In the genomic region with DNA sequence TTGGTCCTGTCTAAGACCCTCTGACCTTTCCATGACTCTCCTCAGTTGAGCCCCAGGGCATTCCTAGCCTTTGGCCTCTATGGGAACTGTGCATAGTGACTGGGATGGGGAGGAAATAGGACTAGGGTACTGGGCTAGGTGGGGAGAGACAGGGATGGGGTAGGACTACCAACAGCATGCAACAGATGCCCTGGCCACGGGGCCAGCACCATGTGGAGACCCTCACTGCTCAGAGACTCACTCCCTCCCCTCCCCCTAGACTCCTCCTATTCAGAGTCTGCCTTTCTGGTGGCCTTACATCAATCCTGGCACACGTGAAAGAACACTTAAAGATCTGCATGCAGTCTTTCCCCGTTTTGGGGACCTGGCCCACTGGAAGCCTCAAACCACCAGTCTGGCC, we compare ENCODE assay signal across 13 mouse cellular contexts. TPM values are rescaled to one million over a fixed set of nuclear protein-coding genes. Genes with fewer than 3 reads are reported as not detected.
DNase-seq lines count a peak whose midpoint lies in the region; ATAC-seq lines count a peak whose summit lies in the region.
"Had no signal": no experiment of that assay in that cellular context is flagged by ENCODE, and none has a peak within 500 bp of the region (broad histone marks: within the 10 kb centered on the region; RNA-seq: fewer than 3 reads in every experiment).

No protein-coding gene starts in this region.

- peaks cover 15% of the 10 kb centered on the region; the same call in 1 of the 2 replicates for H3K27me3 ChIP-seq in hindbrain, embryonic 15.5 days
- H3K27me3 ChIP-seq in hindbrain, embryonic 16.5 days (replicated peaks; ENCODE audit: control insufficient read depth, insufficient read depth, low read length) = no peaks in the 10 kb centered on the region
- peaks cover 45% of the 10 kb centered on the region for H3K27me3 ChIP-seq in neural tube, embryonic 12.5 days (replicated peaks)

- H3K4me2 ChIP-seq in hindbrain, embryonic 15.5 days = no peak overlapping the region
- no peak overlapping the region for H3K4me2 ChIP-seq in hindbrain, embryonic 16.5 days (ENCODE audit: low read length)
- H3K4me2 ChIP-seq in neural tube, embryonic 12.5 days (replicated peaks) = peak overlapping the region; percentile 53; the same call in 1 of the 2 replicates

- no peak overlapping the region for H3K27ac ChIP-seq in hindbrain, embryonic 15.5 days (replicated peaks)
- H3K27ac ChIP-seq in hindbrain, embryonic 16.5 days (ENCODE audit: low read depth, low read length) = no peak overlapping the region
- no peak overlapping the region for H3K27ac ChIP-seq in neural tube, embryonic 12.5 days

- H3K4me3 ChIP-seq in hindbrain, embryonic 15.5 days = no peak overlapping the region
- no peak overlapping the region for H3K4me3 ChIP-seq in hindbrain, embryonic 16.5 days (ENCODE audit: low read length)
- no peak overlapping the region for H3K4me3 ChIP-seq in neural tube, embryonic 12.5 days

- peaks cover 28% of the 10 kb centered on the region for H3K36me3 ChIP-seq in hindbrain, embryonic 15.5 days
- H3K36me3 ChIP-seq in hindbrain, embryonic 16.5 days (ENCODE audit: control insufficient read depth, insufficient read depth, low read length) = peaks cover 30% of the 10 kb centered on the region
- H3K36me3 ChIP-seq in neural tube, embryonic 12.5 days = peaks cover 42% of the 10 kb centered on the region

- no peak overlapping the region for H3K9ac ChIP-seq in hindbrain, embryonic 15.5 days
- H3K9ac ChIP-seq in hindbrain, embryonic 16.5 days (ENCODE audit: low read depth, low read length) = no peak overlapping the region
- H3K9ac ChIP-seq in neural tube, embryonic 12.5 days = no peak overlapping the region

- 36% methylated on average over 3 of the region's 3 CpGs for WGBS in hindbrain, embryonic 15.5 days
- WGBS in hindbrain, embryonic 16.5 days = 28% methylated on average over 3 of the region's 3 CpGs
- WGBS in neural tube, embryonic 12.5 days = 33% methylated on average over 3 of the region's 3 CpGs

- H3K9me3 ChIP-seq in hindbrain, embryonic 15.5 days = no peaks in the 10 kb centered on the region
- no peaks in the 10 kb centered on the region for H3K9me3 ChIP-seq in hindbrain, embryonic 16.5 days (ENCODE audit: control insufficient read depth, low read length)
- H3K9me3 ChIP-seq in neural tube, embryonic 12.5 days = no peaks in the 10 kb centered on the region

- ATAC-seq in hindbrain, embryonic 15.5 days (ENCODE audit: low FRiP score, low read depth) = 0 out of 2 replicates have a peak, but pooled peaks have one; percentile 25
- no peak for ATAC-seq in hindbrain, embryonic 16.5 days
- ATAC-seq in neural tube, embryonic 12.5 days (ENCODE audit: low FRiP score, low read depth) = no peak

- DNase-seq in cerebellum, adult 11-12 months = peak; percentile 45
- no peak for DNase-seq in cerebellum, postnatal 36 days
- no peak for DNase-seq in neural tube, embryonic 10.5 days (ENCODE audit: extremely low spot score, low spot score)
- no peak for DNase-seq in spleen, postnatal 4 days (ENCODE audit: low spot score in 2 of 2)
- DNase-seq in layer of hippocampus, adult 18-20 months (ENCODE audit: low spot score in 2 of 2) = no peak

- peaks cover 15% of the 10 kb centered on the region for H3K4me1 ChIP-seq in hindbrain, embryonic 15.5 days (replicated peaks)
- peaks cover 15% of the 10 kb centered on the region for H3K4me1 ChIP-seq in hindbrain, embryonic 16.5 days (ENCODE audit: control insufficient read depth, insufficient read depth, low read depth, low read length)
- H3K4me1 ChIP-seq in neural tube, embryonic 12.5 days = peaks cover 12% of the 10 kb centered on the region; the same call in 1 of the 2 replicates

RNA-seq across cellular contexts. Expression of gene Gprin1, which starts 12.7 kb away (rescaled TPM):
- 24.8 and 33.9 TPM in 2 replicates for polyA plus RNA-seq in hindbrain, embryonic 15.5 days (2015; fragmentation: Nextera tagmentation; extraction: Ambion mirVana)
- 4.5 and 5.7 TPM in 2 replicates for polyA plus RNA-seq in hindbrain, embryonic 16.5 days (2015; fragmentation: Nextera tagmentation; extraction: Ambion mirVana)
- 29.5 and 37.6 TPM in 2 replicates for polyA plus RNA-seq in neural tube, embryonic 12.5 days (2016; fragmentation: Nextera tagmentation; extraction: Ambion mirVana)
- 100 to 1,000 TPM; 146 to 150 TPM for total RNA-seq in layer of hippocampus, adult 18-20 months (2021)
- total RNA-seq: megakaryocyte progenitor cell, adult 5-6 weeks; MEL had no signal

RNA-seq across cellular contexts. Expression of gene Sncb, which starts 29.5 kb away (rescaled TPM):
- 77.2 and 95.2 TPM in 2 replicates for polyA plus RNA-seq in hindbrain, embryonic 15.5 days (2015; fragmentation: Nextera tagmentation; extraction: Ambion mirVana)
- 130 and 157 TPM in 2 replicates for polyA plus RNA-seq in hindbrain, embryonic 16.5 days (2015; fragmentation: Nextera tagmentation; extraction: Ambion mirVana)
- 3.6 and 4.2 TPM in 2 replicates for polyA plus RNA-seq in neural tube, embryonic 12.5 days (2016; fragmentation: Nextera tagmentation; extraction: Ambion mirVana)
- total RNA-seq in layer of hippocampus, adult 18-20 months (2021) = 100 to 1,000 TPM; 687 to 705 TPM
- total RNA-seq: megakaryocyte progenitor cell, adult 5-6 weeks; MEL had no signal
- polyA plus RNA-seq: gonadal fat pad, adult 2 months; limb, embryonic 11.5 days had no signal

RNA-seq across cellular contexts. Expression of gene Cdhr2, which starts 35.7 kb away (rescaled TPM):
- polyA plus RNA-seq in hindbrain, embryonic 15.5 days (2015; fragmentation: Nextera tagmentation; extraction: Ambion mirVana) = 0.17 and 0.26 TPM in 2 replicates
- 0.16 and 0.21 TPM in 2 replicates for polyA plus RNA-seq in hindbrain, embryonic 16.5 days (2015; fragmentation: Nextera tagmentation; extraction: Ambion mirVana)
- polyA plus RNA-seq in neural tube, embryonic 12.5 days (2016; fragmentation: Nextera tagmentation; extraction: Ambion mirVana) = 0.09 and 0.15 TPM in 2 replicates
- under 1 TPM; 0.20 to 0.22 TPM for total RNA-seq in layer of hippocampus, adult 18-20 months (2021)
- total RNA-seq: megakaryocyte progenitor cell, adult 5-6 weeks; MEL had no signal
- polyA plus RNA-seq: limb, embryonic 11.5 days had no signal

RNA-seq across cellular contexts. Expression of gene Rnf44, which starts 43.2 kb away (rescaled TPM):
- 90.7 and 91.5 TPM in 2 replicates for polyA plus RNA-seq in hindbrain, embryonic 15.5 days (2015; fragmentation: Nextera tagmentation; extraction: Ambion mirVana)
- polyA plus RNA-seq in hindbrain, embryonic 16.5 days (2015; fragmentation: Nextera tagmentation; extraction: Ambion mirVana) = 56.4 and 64.8 TPM in 2 replicates
- polyA plus RNA-seq in neural tube, embryonic 12.5 days (2016; fragmentation: Nextera tagmentation; extraction: Ambion mirVana) = 105 and 116 TPM in 2 replicates
- total RNA-seq in layer of hippocampus, adult 18-20 months (2021) = 100 to 1,000 TPM; 164 to 179 TPM

RNA-seq across cellular contexts. Expression of gene Eif4e1b, which starts 46.9 kb away (rescaled TPM):
- not detected in 2 replicates for polyA plus RNA-seq in hindbrain, embryonic 15.5 days (2015; fragmentation: Nextera tagmentation; extraction: Ambion mirVana)
- not detected in 2 replicates for polyA plus RNA-seq in hindbrain, embryonic 16.5 days (2015; fragmentation: Nextera tagmentation; extraction: Ambion mirVana)
- polyA plus RNA-seq in neural tube, embryonic 12.5 days (2016; fragmentation: Nextera tagmentation; extraction: Ambion mirVana) = not detected in 2 replicates
- total RNA-seq in layer of hippocampus, adult 18-20 months (2021) = not detected
- total RNA-seq: megakaryocyte progenitor cell, adult 5-6 weeks; MEL had no signal
- polyA plus RNA-seq: gonadal fat pad, adult 2 months; limb, embryonic 11.5 days; neural tube, embryonic 14.5 days had no signal

Comparison
In these comparisons a context has a peak if more than half of its experiments do, and no peak if none do; other contexts are left out.
1. RNA of gene Sncb, which starts 29.5 kb away (polyA plus RNA-seq): 130 to 157 TPM in hindbrain, embryonic 16.5 days and 77.2 to 95.2 TPM in hindbrain, embryonic 15.5 days; 3.6 to 4.2 TPM in neural tube, embryonic 12.5 days; every median in the first group is over 10 times any median in the second.